Mouse (Mus musculus): Measurements from ENCODE around the gene Bcr.

The Bcr gene

GRCm38 (mm10) chr10:75095216-75095615, 34.8 kb downstream of the Bcr start:
- DNase-seq (ENCODE audit: low spot score): no peak

DNA sequence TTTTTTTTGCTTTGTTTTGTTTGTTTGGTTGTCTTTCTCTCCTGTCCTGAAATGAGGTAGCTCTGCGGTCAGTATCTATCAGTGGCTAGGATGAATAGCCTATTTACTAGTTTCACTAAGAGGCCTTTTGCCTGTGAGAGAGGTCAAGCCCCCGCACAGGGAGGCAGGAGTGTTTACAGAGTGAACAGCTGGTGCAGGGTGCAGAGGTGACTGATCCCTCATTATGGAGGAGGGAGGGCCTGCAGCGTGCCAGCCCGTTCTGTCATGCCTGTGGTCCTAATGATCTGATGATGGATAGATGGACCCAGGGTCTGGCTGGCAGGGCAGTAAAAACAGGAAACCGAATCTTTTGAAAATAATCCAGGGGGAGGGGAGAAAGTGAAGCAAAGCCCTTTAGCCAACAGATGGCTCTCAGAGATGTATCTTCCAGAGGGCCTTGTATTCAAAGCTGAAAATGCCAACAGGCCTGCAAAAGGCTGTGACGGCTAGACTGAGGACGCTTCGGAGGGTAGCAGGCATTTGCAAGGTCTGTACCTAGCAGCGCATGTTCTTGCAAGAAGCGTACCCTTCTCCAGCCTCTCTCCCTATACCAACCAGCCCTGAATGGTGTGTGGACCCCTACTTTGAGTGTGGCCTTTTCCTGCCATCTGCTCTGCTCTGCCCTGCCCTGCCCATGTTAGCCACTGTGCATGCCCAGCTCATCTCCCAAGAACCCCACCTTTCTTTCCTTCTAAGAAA, 38.2 kb downstream of the Bcr start:
- no peak for DNase-seq (ENCODE audit: low spot score)

DNA sequence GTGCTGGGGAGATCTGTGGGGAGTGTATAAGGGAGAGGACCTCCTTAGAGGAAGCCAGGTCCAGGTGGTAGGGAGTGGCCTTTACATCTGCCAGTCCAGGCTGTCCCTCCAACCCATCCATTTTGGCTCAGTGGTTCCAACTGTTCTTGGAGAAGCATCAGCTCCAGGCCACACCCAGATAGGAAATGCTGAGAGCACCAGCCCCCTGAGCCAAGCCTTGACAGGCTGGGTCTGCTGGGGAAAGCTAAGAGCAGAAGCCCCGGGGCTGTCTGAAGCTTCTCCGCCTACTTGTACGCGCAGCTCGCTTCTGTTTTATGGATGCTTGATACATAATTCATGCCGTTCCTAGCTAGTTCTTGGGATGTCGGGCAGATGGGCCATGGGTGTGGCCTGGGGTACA, 39.9 kb downstream of the Bcr start:
- DNase-seq (ENCODE audit: low spot score): no peak

- no peak for DNase-seq (ENCODE audit: low spot score)
Observed at GRCm38 (mm10) chr10:75103502-75103901, 43.1 kb downstream of the Bcr start.

GRCm38 (mm10) chr10:75104191-75105098, 44.1 kb downstream of the Bcr start:
- DNase-seq (ENCODE audit: low spot score): no peak

DNA sequence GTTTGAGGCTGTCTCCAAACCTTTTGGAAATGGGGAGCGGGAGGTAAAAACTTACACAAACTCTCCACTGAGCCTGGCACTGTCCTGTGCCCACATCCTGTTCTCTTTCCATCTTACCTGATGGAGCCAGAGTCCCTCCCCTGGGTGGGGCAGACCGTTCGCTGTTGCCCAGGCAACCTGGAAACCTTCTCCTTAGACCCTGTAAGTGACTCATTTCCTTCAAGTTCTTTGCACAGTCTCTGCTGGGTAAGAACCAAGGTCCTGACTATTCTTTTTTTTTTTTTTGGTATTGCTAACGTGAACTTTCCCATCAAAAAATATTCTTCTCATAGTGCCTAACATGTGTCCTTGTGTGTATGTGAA, 44.7 kb downstream of the Bcr start:
- DNase-seq (ENCODE audit: low spot score): no peak

DNA sequence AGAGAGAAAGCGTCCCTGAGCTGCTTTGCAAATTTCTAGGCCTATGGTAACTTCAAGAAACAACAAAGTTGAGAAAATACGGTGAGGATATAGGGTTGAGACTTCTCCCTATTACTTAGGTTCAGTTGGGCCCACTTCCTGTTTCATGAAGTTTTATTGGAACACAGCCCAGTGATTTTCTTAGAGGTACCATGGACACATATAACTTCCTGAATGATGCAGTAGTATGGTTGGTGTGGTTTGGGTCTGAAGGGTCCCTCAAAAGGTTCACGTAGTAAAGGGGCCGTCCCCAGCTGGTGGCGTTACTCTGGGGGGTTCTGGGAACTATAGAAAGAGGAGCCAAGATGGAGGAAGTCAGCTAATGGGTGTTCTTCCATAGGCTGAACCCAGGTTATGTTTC, 45.3 kb downstream of the Bcr start:
- DNase-seq (ENCODE audit: low spot score): no peak

GRCm38 (mm10) chr10:75106940-75107381, 46.6 kb downstream of the Bcr start:
- no peak for DNase-seq (ENCODE audit: low spot score)

DNA sequence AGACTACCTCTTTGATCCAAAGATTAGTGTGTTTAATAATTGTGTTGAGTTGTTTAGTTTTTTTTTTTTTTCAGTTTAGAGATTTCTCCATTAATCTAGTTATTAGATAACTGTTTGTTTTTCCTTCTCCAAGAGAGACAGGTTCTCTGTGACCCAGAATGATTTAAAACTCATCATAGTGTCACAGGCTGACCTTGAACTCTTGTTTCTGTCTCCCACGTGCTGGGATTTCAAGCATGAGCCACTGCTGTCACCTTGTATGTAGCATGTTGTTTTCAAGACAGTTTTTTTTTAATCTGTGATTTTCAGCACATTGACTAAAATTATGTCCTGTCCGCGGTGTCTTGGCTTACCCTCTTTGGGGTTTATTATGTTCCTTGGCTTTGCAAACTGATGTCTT, 47.7 kb downstream of the Bcr start:
- DNase-seq (ENCODE audit: low spot score): no peak

DNA sequence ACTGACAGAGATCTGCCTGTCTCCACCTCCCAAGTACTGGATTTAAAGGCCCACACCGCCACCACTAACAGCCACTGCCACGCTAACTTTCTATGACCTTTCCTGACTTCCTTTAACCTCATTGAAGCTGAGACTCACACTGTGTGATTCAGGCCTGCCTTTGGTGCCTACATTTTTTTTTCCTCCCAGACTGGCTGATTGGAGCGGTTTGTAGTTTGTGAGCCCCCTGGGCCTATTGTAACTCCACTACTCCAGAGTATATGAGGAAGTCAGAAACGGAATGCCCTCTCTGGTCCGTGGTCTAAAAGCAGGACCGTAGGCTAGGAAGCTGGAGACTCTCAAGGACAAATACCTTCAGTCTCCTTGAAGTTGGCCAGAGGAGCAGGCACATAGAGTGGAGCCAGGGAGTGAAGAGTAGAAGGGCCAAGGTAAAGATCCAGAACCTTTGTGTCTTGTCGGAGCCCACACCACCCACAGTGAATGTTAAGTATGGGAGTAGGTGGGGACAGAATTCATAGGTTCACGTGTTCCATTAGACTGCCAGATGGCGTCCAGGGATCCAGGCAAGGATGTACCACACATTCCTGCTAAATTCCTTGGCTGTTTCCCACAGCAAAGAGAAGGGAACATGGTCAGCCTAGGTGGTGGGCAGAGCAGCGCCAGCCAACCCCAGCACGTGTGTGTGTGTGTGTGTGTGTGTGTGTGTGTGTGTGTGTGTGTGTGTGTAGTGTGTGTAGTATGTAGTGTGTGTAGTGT, 51.2 kb downstream of the Bcr start:
- no peak for DNase-seq (ENCODE audit: low spot score)

DNA sequence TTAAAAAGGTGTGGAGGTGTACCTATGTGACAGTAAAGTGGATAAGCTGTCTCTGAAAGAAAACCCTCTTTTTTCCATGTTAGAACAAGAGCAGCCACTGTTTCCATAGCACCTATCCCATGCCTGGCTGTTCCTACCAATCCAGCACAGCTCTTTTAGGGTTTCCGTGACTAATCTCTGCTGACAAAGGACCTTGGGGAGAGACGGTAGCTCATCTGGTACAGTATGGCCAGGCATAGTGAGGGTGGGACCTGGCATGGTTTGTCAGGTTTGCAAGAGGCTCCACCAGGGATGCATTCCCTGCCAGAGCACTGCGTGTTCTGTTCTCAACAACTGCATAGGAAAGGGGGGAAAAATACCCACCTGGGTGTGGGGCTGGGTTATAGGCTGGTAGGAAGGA, 52.0 kb downstream of the Bcr start:
- DNase-seq (ENCODE audit: low spot score): no peak

DNA sequence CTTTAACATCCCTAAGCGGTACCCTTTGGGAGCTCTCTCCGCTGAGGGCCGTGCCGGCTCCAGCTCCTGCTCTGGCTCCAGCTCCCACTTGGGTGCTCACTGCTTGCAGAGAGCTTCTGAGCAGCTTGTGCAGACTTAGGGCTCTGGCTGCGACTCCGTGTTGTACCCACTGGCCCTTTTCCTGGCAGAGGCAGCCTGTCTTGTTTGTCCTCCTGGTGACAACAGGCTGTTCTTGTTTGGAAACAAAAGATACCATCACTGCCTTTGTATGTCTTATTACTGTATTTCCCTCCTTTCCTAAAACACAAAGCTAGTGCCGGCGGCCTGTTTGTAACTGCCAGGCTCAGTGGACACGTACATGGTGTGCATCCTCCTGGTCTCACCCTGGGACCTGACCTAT, 53.2 kb downstream of the Bcr start:
- no peak for DNase-seq (ENCODE audit: low spot score)

DNA sequence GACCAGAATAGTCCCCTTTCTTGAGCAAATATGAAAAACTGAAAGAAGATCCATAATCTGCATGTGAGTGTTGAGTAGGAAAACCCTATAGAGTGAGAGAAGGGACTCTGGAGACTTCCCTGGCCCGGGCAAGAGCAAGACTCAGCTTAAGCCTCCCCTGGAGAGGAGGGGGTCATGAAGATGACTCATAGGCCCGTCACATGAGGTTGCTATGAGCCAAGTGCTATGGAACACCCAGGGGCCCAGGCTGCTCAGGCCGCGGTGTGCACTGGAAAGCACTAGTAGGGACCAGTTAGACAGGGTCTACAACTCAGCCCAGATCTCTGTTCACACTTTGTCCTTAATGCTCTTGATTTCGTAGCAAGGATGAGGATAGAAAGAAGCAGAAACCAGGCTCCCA, 54.8 kb downstream of the Bcr start:
- no peak for DNase-seq (ENCODE audit: low spot score)

- no peak for DNase-seq (ENCODE audit: low spot score)
Observed at GRCm38 (mm10) chr10:75116842-75117457, 56.6 kb downstream of the Bcr start.

- no peak for DNase-seq (ENCODE audit: low spot score)
Observed at GRCm38 (mm10) chr10:75118444-75118843, 58.1 kb downstream of the Bcr start.

DNA sequence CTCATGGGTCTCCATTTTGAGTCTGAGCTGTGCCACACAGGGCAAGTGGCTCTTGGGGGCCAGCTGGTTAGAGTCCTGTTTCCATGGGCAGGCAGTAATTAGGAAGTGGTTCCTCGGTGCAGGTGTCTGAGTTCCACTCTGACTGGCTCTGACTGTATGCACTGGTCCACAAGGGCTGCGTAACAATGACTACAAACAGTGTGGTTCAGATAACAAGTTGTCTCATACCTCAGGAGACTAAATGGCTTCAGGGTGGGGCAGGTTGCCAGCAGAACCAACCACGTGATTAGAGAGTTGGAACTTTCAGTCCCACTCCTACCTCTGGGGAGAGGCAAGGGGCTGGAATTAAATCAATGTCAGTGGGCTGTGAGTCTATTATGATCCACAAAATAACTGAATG, 59.0 kb downstream of the Bcr start:
- DNase-seq (ENCODE audit: low spot score): no peak

GRCm38 (mm10) chr10:75120176-75120575, 59.8 kb downstream of the Bcr start:
- no peak for DNase-seq (ENCODE audit: low spot score)

DNA sequence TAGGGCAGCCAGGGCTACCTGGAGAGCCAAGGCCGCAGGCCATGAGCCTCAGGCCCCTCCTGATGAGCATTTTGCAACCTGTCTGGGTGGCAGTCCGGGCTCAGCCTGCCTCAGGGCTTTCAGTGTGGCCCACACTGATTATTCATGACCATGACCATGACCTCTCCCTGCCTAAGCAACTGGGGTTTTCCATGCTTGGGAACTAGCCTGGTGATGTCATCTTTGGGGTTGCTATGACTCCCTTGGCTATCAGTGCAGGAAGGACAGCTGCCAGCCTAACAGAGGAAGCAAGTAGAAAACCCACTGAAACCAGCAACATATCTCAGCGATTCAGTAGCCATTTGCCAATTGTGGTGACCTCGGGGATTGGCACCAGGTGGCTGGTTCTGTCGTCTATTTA, 60.6 kb downstream of the Bcr start:
- no peak for DNase-seq (ENCODE audit: low spot score)

DNA sequence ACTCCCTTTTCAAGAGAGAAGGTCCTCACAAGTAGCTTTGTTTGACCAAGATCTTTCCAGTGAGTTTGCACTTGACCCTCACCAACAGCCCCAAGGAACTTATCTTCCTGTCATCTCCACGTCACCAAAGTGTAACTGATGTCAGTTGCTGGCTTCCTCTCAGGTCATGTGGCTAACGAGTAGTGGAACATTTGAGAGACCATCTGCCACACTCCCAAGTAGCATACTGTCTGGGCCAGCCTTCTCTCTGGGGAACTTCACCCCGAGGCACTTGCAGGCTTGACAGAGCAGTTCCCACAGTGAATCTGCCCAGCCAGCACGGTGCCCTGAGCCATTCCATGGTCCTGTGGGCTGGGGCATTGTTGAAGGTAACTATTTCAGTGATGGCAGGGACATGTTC, 65.2 kb downstream of the Bcr start:
- no peak for DNase-seq (ENCODE audit: low spot score)

DNA sequence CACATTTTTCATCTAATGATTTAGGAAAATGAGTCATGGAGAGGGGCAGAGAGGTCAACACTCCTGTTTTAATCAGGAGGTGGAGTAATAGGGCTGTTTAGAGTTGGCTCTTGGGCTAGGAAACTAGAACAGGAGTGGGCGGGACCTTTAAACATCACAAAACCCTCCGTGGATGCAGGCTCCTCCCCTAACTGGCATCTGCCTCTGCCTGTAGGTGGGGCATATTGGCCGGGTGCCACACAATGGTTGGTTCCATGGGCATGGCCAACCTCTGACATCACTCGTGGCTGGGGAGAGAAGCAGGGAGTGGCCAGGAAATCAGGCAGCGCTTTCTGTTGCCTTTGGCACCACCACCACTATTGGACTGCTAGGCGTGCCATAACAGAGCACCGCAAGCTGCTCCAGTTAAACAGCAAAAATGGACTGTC, 68.9 kb downstream of the Bcr start:
- DNase-seq (ENCODE audit: low spot score): no peak

- DNase-seq (ENCODE audit: low spot score): no peak
Observed at GRCm38 (mm10) chr10:75130372-75131046, 70.1 kb downstream of the Bcr start.

GRCm38 (mm10) chr10:75131625-75132024, 71.2 kb downstream of the Bcr start:
- DNase-seq (ENCODE audit: low spot score): no peak

All from c-Kit-positive CD71-positive TER-119-positive erythroid progenitor cells, embryonic 14.5 days (primary cell).